Mouse (Mus musculus) brown adipose tissue, adult 24 weeks (tissue): ENCODE data around the gene Mta1. TPM values are rescaled to one million over a fixed set of nuclear protein-coding genes. Genes with fewer than 3 reads are reported as not detected.

Experiments
- H3K27ac ChIP-seq: fragments of 200-500 bp; replicated peaks from 2 replicates; pipeline ENCODE4 v1.5.1; 2012; ENCODE audit warnings: low read depth, mild to moderate bottlenecking, low read length
- H3K4me1 ChIP-seq: fragments of 200-500 bp; 2 replicates; pipeline ENCODE4 v1.6.1; 2012; ENCODE audit warnings: low read length, mixed read lengths; ENCODE audit not compliant: control insufficient read depth, insufficient read depth, insufficient read length
- H3K4me3 ChIP-seq: fragments of 200-500 bp; 2 replicates; pipeline ENCODE4 v1.5.1; 2012; ENCODE audit warnings: low read depth, mild to moderate bottlenecking, low read length, moderate library complexity; ENCODE audit not compliant: insufficient read depth
- polyA plus RNA-seq: library from polyadenylated mRNA; stranded (reverse); fragments of >200 nt; gene quantifications from 2 replicates; pipeline ENCODE4 v1.2.4, GENCODE M21; 2012; ENCODE audit not compliant: missing spikeins, insufficient read depth, insufficient read length

The Mta1 gene
- 19.6 and 20.6 TPM in 2 replicates for polyA plus RNA-seq

DNA sequence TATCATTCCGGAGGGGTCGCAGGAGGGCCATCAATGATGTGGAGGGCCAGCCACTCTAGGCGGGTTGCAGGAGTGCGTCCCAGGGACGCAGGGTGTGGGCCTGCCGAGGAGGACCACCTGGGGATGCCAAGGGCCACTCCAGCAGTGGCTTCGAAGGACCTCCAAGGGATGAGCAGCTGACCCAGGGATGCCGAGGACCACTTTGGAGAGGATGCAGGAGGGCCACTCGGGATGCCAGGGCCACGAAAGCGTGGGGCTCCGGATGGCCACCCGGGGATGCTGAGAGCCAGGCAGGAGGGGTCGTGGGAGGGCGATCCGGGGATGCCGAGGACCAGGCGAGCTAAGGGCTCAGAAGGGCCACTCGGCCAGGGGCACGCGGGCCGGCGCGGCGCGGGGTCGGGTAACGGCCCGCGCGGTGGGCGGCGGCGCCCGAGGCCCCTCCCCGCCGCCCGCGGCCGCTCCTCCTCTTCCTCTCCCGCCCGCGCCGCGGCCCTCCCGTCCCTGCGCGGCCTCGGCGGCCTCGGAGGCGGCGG, at the start of gene Mta1:
Mta1 (plus strand) TSS at position 530 of the 533 bp plus-strand sequence.
- Histone ChIP-seq H3K4me1 (peaks cover 22% of the 10 kb centered on the region), H3K27ac (peak within 1 kb of the TSS; percentile 5; the same call in 1 of the 2 replicates), H3K4me3 (peak within 1 kb of the TSS; percentile 96)

DNA sequence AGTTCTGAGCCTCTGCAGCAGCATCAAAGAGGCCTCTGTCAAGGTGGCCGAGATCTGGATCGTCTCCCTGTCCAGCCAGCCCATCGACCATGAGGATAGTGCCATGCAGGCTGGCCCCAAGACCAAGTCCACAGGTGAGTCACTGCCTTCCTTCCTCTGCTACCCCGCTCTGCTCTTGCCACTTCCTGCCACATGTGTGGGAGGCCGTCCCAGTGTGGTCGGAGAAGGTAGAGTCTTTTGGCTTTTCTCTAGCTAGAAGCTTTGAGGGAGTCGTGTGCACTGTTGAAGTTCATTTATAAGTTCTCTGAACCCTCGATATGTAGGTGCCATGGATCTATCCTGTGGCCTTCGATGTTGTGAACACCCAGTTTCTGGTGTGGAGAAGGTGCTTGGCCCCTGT, 48.2 kb upstream of the Mta1 start:
- H3K4me3 ChIP-seq: no peak overlapping the region

DNA sequence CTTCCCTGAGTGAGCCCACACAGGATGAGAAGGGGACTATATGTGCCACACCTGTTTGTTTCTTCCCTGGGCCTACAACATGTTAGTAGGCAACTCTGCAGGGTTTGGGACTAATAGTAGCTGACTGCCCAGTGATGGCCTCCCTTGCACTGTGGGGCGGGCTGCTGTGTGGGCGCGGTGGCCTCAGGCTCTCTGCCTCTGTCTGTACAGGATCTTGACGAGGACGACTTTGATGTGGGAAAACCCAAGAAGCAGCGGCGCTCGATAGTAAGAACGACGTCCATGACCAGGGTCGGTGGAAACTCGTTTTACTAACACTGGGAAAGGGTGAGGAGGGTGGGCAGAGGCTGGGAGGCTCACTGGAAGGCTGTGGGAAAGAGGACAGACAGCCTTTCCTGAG, 47.4 kb upstream of the Mta1 start:
- Histone ChIP-seq H3K4me3 (no peak overlapping the region), H3K4me1 (no peaks in the 10 kb centered on the region), H3K27ac (no peak overlapping the region)

More for the DNA sequence above, 48.2 kb upstream of the Mta1 start:
- no peaks in the 10 kb centered on the region for H3K4me1 ChIP-seq
- no peak overlapping the region for H3K27ac ChIP-seq

DNA sequence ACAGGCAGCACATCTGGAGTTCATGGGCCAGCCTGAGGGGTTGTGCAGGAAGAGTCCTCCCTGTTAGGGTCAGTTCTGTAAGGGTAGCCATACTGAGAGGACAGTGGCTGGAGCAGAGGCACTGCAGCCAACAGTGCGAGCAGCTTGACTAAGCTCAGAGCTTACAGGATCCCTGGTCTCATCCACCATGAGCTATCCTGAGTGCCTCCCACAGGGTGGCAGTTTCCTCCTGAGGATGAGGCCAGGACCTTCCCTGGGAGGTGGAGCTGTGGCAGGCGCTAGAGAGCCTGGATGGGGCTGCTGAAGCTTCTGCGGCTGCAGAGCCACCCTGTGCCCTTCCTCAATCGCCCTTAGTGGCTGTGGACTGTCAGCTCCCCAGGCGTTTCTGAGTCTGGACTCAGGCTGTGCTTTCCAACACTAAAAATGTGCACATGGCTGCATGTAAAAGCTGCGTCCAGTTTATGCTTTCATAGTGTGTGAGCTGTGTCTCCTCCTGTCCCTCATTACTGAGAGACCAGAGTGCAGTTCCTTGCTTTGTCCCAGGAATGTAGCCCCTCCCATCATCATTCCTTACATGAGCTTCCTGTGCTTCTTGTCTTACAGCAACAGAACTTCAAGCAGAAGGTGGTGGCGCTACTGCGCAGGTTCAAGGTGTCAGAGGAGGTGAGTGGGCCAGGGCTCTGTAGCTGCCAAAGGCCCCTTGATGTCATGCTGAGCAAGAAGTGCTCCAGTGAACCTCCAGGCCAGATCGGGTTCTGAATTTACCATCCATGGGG, 46.3 kb upstream of the Mta1 start:
- Histone ChIP-seq H3K4me1 (no peaks in the 10 kb centered on the region), H3K27ac (no peak overlapping the region), H3K4me3 (no peak overlapping the region)

DNA sequence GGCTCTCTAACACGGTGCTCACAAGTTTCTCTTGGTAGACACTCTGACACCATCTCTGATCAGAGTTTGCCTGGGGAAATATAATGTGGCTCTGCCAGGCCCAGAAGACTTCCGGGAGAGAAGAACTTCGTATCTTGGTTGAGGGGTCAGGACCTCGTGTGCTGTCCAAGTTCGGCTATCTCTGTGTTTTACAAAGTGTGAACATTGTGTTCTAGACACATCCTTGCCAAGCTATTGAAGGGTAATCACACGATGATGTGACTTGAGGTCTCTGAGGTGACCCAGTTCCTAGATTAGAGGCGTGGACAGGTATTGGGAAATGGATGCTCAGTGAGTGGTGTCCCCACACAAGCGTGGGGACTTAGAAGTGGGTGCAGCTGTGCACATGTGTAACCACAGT, 42.0 kb upstream of the Mta1 start:
- no peak overlapping the region for H3K4me3 ChIP-seq
- no peak overlapping the region for H3K27ac ChIP-seq
- H3K4me1 ChIP-seq: no peaks in the 10 kb centered on the region

DNA sequence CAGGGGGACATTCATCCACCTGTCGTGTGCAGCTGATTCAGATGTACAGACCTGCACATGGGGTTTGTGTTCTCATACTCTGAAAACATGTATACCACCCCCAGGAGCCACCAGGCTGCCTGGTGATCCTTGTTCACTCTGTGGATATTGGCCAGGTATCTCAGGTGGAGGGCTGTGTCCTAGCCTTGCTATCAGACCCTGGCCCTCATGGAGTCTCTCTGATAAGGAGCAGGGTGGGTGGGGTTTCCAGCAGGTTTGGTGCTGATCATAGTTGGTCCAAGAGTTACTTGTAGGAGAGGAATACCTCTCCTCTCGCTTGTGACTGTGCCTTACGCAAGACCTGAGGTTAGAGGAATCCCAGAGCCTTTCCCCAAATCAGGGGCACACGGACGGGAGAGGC, 37.9 kb upstream of the Mta1 start:
- Histone ChIP-seq H3K27ac (no peak overlapping the region), H3K4me3 (no peak overlapping the region), H3K4me1 (no peaks in the 10 kb centered on the region)

DNA sequence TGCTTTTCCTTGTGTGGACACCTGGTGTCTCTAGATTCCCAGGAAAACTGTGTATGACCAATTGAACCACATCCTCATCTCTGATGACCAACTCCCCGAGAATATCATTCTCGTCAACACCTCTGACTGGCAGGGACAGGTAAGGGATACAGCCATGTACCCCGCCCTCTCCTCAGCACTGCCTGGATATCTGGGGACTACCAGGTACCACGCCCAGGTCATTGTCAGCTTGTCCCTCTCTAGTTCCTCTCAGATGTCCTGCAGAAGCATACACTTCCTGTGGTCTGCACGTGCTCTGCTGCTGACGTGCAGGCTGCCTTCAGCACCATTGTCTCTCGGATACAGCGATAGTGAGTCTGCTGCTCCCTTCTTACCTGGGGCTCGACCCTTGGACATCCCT, 36.5 kb upstream of the Mta1 start:
- Histone ChIP-seq H3K27ac (no peak overlapping the region), H3K4me3 (no peak overlapping the region), H3K4me1 (no peaks in the 10 kb centered on the region)

DNA sequence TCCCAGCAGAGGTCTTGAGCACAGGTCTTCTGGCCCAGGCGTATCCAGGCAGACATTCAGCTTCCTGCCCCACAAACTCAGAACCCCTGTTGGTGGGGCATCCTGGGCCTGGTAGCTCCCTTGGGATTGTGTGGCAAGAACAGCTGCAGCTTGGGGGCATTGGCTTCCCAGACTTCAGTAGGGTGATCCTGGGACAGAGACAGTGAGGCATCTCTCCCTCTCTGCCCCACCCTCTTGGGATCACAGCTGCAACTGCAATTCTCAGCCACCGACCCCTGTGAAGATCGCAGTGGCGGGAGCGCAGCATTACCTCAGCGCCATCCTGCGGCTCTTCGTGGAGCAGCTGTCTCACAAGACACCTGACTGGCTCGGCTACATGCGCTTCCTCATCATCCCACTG, 35.9 kb upstream of the Mta1 start:
- H3K27ac ChIP-seq: no peak overlapping the region
- no peaks in the 10 kb centered on the region for H3K4me1 ChIP-seq
- H3K4me3 ChIP-seq: no peak overlapping the region

DNA sequence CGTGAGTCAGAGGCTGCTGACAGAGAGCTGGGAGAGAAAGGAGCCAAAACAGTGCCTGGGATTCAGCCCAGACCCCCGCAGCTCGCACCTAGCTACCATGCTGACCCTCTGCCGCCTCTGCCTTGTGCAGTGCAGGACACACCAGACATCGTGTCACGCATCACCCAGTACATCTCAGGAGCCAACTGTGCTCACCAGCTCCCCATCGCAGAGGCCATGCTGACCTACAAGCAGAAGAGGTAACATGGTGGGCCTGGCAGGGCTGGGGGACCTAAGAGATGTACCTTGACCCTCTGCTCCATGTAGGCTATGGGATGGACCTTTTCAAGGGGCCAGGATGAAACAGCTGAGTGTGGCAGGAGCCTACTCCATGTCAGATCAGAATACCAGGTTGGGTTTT, 34.4 kb upstream of the Mta1 start:
- Histone ChIP-seq H3K4me3 (no peak overlapping the region), H3K4me1 (no peaks in the 10 kb centered on the region), H3K27ac (no peak overlapping the region)

DNA sequence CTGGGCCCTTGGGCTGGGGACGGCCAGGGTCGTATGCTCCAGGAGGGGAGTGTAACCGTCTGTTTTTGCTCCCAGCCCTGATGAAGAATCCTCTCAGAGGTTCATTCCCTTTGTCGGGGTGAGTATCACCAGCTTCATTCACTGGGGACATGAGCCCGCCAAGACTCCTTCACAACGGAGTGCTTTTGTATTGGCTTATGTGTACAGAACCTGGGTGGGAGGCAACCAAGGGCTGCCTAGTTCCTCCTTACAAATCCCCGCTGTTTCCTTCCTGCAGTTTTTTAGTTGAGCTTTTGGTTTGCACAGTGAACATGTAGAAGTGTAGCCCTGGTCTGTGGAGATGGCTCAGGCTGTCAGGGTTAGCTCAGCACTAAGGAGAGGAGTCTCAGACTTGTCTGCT, 30.1 kb upstream of the Mta1 start:
- H3K4me3 ChIP-seq: no peak overlapping the region
- no peak overlapping the region for H3K27ac ChIP-seq
- H3K4me1 ChIP-seq: no peaks in the 10 kb centered on the region

DNA sequence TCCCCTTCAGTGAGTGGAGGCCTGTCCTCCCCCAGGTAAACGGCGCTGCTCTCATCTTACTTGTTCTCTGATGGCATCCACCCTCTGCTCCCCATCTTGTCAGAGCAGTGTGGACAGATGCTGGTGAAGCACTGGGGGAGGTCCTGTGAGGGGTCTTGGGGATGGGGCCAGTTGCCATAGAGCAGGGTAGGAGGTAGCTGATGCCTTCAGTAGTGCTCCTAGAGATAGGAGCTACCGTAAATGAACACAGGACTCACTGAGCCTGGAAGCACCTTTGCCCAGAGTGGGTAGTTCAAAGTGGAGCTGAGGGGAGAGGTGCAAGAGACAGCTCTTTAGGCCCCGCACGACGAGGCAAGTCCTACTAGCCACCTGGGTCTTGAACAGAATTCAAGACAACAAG, 28.7 kb upstream of the Mta1 start:
- Histone ChIP-seq H3K4me3 (no peak overlapping the region), H3K27ac (no peak overlapping the region), H3K4me1 (no peaks in the 10 kb centered on the region)

DNA sequence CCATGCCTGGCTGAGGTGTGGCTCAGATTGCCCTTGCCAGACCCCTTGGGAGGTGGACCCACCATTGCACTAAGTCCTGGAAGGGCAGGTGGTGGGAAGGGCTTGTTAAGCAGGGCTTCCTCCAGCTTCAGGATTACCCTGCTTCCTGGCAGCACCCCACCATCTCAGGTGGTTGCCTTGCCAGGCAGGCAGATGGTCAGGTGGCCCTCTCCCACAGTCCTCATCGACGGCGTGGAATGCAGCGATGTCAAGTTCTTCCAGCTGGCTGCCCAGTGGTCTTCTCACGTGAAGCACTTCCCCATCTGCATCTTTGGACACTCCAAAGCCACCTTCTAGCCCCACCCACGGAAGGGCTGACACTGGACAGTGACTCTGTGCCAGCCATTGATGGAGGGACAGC, 26.8 kb upstream of the Mta1 start:
- H3K27ac ChIP-seq: no peak overlapping the region
- H3K4me1 ChIP-seq: no peaks in the 10 kb centered on the region
- H3K4me3 ChIP-seq: no peak overlapping the region

DNA sequence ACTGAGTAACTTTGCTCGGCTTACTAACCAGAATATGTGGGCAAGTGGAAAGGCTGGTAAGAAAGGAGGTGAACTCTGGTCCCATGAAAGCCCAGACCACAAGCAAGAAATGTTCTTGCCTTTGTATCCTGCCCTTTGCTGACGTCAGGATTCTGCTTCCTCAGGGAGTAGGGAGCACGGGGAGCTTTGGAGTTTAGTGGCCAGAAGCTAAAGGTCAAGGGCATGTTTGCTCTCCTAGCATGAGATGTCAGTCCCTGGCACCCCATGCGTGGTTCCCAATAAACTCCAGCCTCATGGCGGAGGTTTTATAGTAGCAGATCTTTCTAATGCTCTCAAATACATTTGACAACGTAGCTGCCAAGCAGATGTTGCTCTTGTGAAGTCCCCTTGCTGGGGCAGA, 26.3 kb upstream of the Mta1 start:
- Histone ChIP-seq H3K27ac (no peak overlapping the region), H3K4me3 (no peak overlapping the region), H3K4me1 (no peaks in the 10 kb centered on the region)

DNA sequence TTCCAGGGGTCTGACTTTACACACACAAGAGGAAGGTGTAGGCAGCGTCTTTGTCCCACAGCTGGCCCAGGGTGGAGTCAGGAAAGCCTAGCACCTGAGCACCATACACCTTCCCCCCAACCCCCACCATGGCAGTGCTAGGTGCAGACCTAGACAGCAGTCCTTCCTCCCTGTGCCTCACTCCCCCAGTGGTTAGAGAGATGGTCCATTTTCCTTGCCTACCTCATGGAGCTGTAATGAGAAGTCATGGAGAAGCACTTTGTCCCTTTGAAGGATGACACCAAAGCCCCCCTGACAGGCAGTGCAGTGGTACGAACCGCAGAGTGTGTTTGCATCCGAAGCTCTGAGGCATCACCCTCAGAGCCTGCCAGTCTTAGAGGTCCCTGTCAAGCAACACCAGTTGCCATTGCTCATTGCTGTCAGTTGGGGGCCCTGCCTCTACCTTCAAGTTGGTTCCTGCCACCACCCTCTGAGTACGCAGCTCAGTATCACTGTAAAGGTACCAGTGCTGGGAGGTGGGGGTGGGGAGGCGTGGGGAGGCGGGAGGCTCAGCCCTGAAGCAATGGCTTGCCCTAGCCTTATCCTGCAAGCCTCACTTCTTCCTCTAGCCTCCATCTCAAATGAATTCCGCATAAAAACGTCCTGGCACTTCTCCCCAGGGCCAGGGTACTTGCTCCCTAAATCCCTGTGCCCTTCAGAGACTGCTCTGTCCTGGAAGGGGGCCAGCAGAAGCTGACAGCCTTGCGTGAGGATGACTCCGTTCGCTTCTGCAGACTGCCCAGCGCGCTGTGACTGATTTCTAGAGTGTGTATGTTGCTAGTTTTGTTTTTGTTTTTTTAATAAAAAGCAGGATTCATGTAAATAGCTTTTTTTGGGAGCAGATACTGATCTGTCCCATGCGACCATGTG, 24.4 kb upstream of the Mta1 start:
- Histone ChIP-seq H3K4me3 (peak overlapping the region; percentile 72), H3K4me1 (no peaks in the 10 kb centered on the region), H3K27ac (no peak overlapping the region)

DNA sequence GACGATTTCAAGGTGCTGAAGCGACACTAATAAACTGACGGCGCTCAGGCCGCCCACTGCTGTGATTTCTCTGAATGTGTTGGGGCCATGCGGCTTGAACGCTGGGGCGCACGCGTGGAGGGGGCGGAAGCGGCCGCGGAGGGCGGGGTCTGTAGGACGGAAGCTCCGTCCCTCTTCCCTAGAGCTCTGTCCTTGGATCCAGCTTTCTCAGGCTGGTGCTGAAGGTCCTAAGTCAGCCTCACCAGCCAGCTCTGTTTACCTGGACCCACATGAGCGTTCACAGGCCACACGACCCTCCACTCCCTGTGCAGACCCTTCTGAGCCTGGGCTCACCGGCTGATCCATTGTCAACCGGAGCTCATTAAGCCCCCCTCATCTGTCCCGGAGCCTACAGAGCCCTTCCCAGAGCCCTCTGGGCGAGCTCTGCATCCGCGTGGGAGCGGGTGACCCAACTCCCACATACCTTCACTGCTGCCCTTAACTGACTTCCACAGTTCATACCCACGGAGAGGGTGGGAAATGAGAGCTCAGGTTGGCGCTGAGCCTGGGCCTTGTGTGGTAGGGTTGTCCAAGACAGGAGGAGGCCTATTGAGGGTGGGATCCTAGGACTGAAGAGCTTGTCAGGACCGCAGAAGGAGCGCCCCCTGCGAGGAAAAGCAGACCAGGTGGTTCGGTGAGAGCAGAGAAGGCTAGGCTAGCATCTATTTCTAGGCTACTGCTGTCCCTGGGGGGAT, 23.6 kb upstream of the Mta1 start, which contains the start of gene Tex22:
Tex22 (plus strand) TSS at position 174 of the 734 bp plus-strand sequence.
- H3K4me1 ChIP-seq: no peaks in the 10 kb centered on the region
- peak within 1 kb of the TSS; percentile 72 for H3K4me3 ChIP-seq
- H3K27ac ChIP-seq: peak within 1 kb of the TSS; percentile 90
